Mouse (Mus musculus) liver, adult 2 months (tissue): ENCODE measurements around the gene Irak3. TPM values are rescaled to one million over a fixed set of nuclear protein-coding genes. Genes with fewer than 3 reads are reported as not detected.
A peak's percentile ranks its signal among the peaks of the same experiment; 100 is the strongest.

Source experiments
- DNase-seq: peaks from one replicate; pipeline ENCODE4 v3.0.0-alpha.2; 2011; ENCODE audit warnings: low read depth, low spot score; ENCODE audit errors: extremely low read depth
- H3K27ac ChIP-seq: fragments of 200-500 bp; replicated peaks from 2 replicates; pipeline ENCODE4 v1.5.1; 2012; ENCODE audit warnings: low read depth, mild to moderate bottlenecking, control low read depth, inconsistent platforms, low read length; ENCODE audit not compliant: insufficient read depth
- H3K27me3 ChIP-seq: fragments of 200-500 bp; 2 replicates; pipeline ENCODE4 v1.6.1; 2012; ENCODE audit warnings: mild to moderate bottlenecking, moderate library complexity, low read length, inconsistent platforms; ENCODE audit not compliant: control insufficient read depth, insufficient read depth
- H3K36me3 ChIP-seq: fragments of 200-500 bp; 2 replicates; pipeline ENCODE4 v1.6.1; 2012; ENCODE audit warnings: low read length, inconsistent platforms; ENCODE audit not compliant: control insufficient read depth, insufficient read depth
- H3K4me1 ChIP-seq: fragments of 200-500 bp; 2 replicates; pipeline ENCODE4 v1.6.1; 2011; ENCODE audit warnings: low read length; ENCODE audit not compliant: control insufficient read depth, insufficient read depth
- H3K4me3 ChIP-seq: fragments of 200-500 bp; 2 replicates; pipeline ENCODE4 v1.5.1; 2011; ENCODE audit warnings: low read depth, mild to moderate bottlenecking, control low read depth, low read length, moderate library complexity; ENCODE audit not compliant: insufficient read depth
- H3K79me2 ChIP-seq: fragments of 200-500 bp; 2 replicates; pipeline ENCODE4 v1.6.1; 2012; ENCODE audit warnings: inconsistent platforms, mild to moderate bottlenecking, low read length, moderate library complexity; ENCODE audit not compliant: control insufficient read depth, insufficient read depth
- H3K9ac ChIP-seq: fragments of 200-500 bp; 2 replicates; pipeline ENCODE4 v1.6.1; 2012; ENCODE audit warnings: low read depth, mild to moderate bottlenecking, control low read depth, inconsistent platforms, low read length
- CTCF ChIP-seq: fragments of 200-500 bp; IDR thresholded peaks from 2 replicates; pipeline ENCODE4 v1.5.1; 2011; ENCODE audit warnings: low read depth, low read length, control low read depth
- POLR2A ChIP-seq: fragments of 200-500 bp; IDR thresholded peaks from 2 replicates; pipeline ENCODE4 v1.6.1; 2011; ENCODE audit warnings: low read length, control low read depth; ENCODE audit not compliant: insufficient read depth; ENCODE audit errors: extremely low read depth
- WGBS: fragments of 180-500 bp; shearing (Covaris S2); methylation state at CpG from one replicate; pipeline ENCODE4 v1.1.7; 2018; 5-methylcytosine and 5-hydroxymethylcytosine counted together
- polyA plus RNA-seq: library from polyadenylated mRNA; depleted of rRNA; stranded (reverse); fragments of >200 nt; gene quantifications from 2 replicates; pipeline ENCODE4 v1.2.3, GENCODE M21; 2012; rRNA removed
- total RNA-seq: library from RNA; depleted of rRNA; stranded (reverse); fragments of >200 nt; gene quantifications from 2 replicates; pipeline ENCODE4 v1.2.3, GENCODE M21; 2014; rRNA removed

Gene Irak3
- total RNA-seq = 0.60 and 1.1 TPM in 2 replicates
- polyA plus RNA-seq = 0.32 and 0.49 TPM in 2 replicates

- WGBS = 3% methylated on average over 13 of the region's 13 CpGs
- H3K27ac ChIP-seq = peak within 1 kb of the TSS; percentile 19
- DNase-seq = peak; percentile 44
These were observed at the start of gene Irak3 for GRCm38 (mm10) chr10:120201961-120202402. Gene Irak3, minus strand, starts transcription at chr10:120202130.

GRCm38 (mm10) chr10:120250911-120251683, 49.2 kb upstream of the Irak3 start:
- no peak for TF ChIP-seq POLR2A
- no peak for TF ChIP-seq CTCF
- no peak for DNase-seq
- no peaks in the 10 kb centered on the region for H3K36me3 ChIP-seq
- no peaks in the 10 kb centered on the region for H3K79me2 ChIP-seq
- H3K27ac ChIP-seq = no peak overlapping the region
- WGBS = 57% methylated on average over 11 of the region's 11 CpGs
- H3K27me3 ChIP-seq = no peaks in the 10 kb centered on the region
- no peak overlapping the region for H3K9ac ChIP-seq
- H3K4me1 ChIP-seq = no peaks in the 10 kb centered on the region
- H3K4me3 ChIP-seq = no peak overlapping the region

More at GRCm38 (mm10) chr10:120201961-120202402, at the start of gene Irak3:
- Histone ChIP-seq H3K4me1 (0 out of 2 replicates have a peak, but pooled peaks cover 1% of the 10 kb centered on the region), H3K4me3 (peak within 1 kb of the TSS; percentile 77), H3K36me3 (no peaks in the 10 kb centered on the region), H3K27me3 (no peaks in the 10 kb centered on the region), H3K79me2 (no peaks in the 10 kb centered on the region), H3K9ac (peak within 1 kb of the TSS; percentile 71)
- TF ChIP-seq CTCF = peak; percentile 96
- no peak for TF ChIP-seq POLR2A

GRCm38 (mm10) chr10:120246994-120247750, 45.2 kb upstream of the Irak3 start:
- no peak overlapping the region for H3K9ac ChIP-seq
- no peaks in the 10 kb centered on the region for H3K79me2 ChIP-seq
- H3K4me1 ChIP-seq = no peaks in the 10 kb centered on the region
- no peaks in the 10 kb centered on the region; the same call in 1 of the 2 replicates for H3K27me3 ChIP-seq
- no peak overlapping the region for H3K27ac ChIP-seq
- no peaks in the 10 kb centered on the region for H3K36me3 ChIP-seq
- TF ChIP-seq POLR2A (no peak), CTCF (peak; percentile 14; the same call in 1 of the 2 replicates)
- whole genome bisulfite sequencing = 45% methylated on average over 9 of the region's 9 CpGs
- no peak overlapping the region for H3K4me3 ChIP-seq
- peak; percentile 43 for DNase-seq

- DNase-seq = no peak
- H3K36me3 ChIP-seq = no peaks in the 10 kb centered on the region
- no peaks in the 10 kb centered on the region; the same call in 1 of the 2 replicates for H3K27me3 ChIP-seq
- no peak for TF ChIP-seq CTCF
- no peak for TF ChIP-seq POLR2A
- H3K4me1 ChIP-seq = no peaks in the 10 kb centered on the region
- H3K9ac ChIP-seq = no peak overlapping the region
- 85% methylated on average over 5 of the region's 5 CpGs for WGBS
- no peak overlapping the region for H3K4me3 ChIP-seq
- H3K79me2 ChIP-seq = no peaks in the 10 kb centered on the region
- no peak overlapping the region for H3K27ac ChIP-seq
These were observed 43.8 kb upstream of the Irak3 start for GRCm38 (mm10) chr10:120245681-120246080.

- Histone ChIP-seq H3K9ac (no peak overlapping the region), H3K27ac (no peak overlapping the region), H3K4me3 (no peak overlapping the region), H3K27me3 (no peaks in the 10 kb centered on the region; the same call in 1 of the 2 replicates), H3K4me1 (no peaks in the 10 kb centered on the region), H3K79me2 (no peaks in the 10 kb centered on the region), H3K36me3 (no peaks in the 10 kb centered on the region)
- DNase-seq = no peak
- 65% methylated on average over 6 of the region's 6 CpGs for WGBS
- TF ChIP-seq CTCF (no peak), POLR2A (no peak)
These were observed 40.5 kb upstream of the Irak3 start for GRCm38 (mm10) chr10:120242421-120242820.
